Mouse (Mus musculus): ENCODE data around the gene Mettl26.

Gene Mettl26

GRCm38 (mm10) chr17:25837533-25837932 is 37.3 kb upstream of the Mettl26 start:
- DNase-seq (ENCODE audit: low read depth): peak; percentile 32

GRCm38 (mm10) chr17:25838904-25839303 is 36.0 kb upstream of the Mettl26 start:
- DNase-seq (ENCODE audit: low read depth): no peak

GRCm38 (mm10) chr17:25839455-25840235 is 35.2 kb upstream of the Mettl26 start:
- no peak for DNase-seq (ENCODE audit: low read depth)

GRCm38 (mm10) chr17:25840519-25840918 is 34.4 kb upstream of the Mettl26 start:
- no peak for DNase-seq (ENCODE audit: low read depth)

- peak; percentile 14 for DNase-seq (ENCODE audit: low read depth)
These were observed 33.6 kb upstream of the Mettl26 start, which contains the start of gene Gm20683 for GRCm38 (mm10) chr17:25841117-25841880. Gene Gm20683 (minus strand): TSS chr17:25841763.

GRCm38 (mm10) chr17:25842509-25842908 is 32.4 kb upstream of the Mettl26 start:
- DNase-seq (ENCODE audit: low read depth): peak; percentile 15

- no peak for DNase-seq (ENCODE audit: low read depth)
These were observed 31.8 kb upstream of the Mettl26 start for GRCm38 (mm10) chr17:25843122-25843521.

GRCm38 (mm10) chr17:25843636-25844395 is 31.1 kb upstream of the Mettl26 start:
- DNase-seq (ENCODE audit: low read depth): no peak

- DNase-seq (ENCODE audit: low read depth): peak; percentile 95
These were observed 30.4 kb upstream of the Mettl26 start, which contains the start of gene Rhot2 for GRCm38 (mm10) chr17:25844396-25844901. Gene Rhot2 (minus strand): TSS chr17:25844851.

- DNase-seq (ENCODE audit: low read depth): no peak
These were observed 14.6 kb upstream of the Mettl26 start for GRCm38 (mm10) chr17:25860229-25860628.

- DNase-seq (ENCODE audit: low read depth): peak; percentile 94
These were observed 13.8 kb upstream of the Mettl26 start, which contains the start of gene Wdr90 for GRCm38 (mm10) chr17:25860832-25861703. Gene Wdr90 (minus strand): TSS chr17:25861501.

GRCm38 (mm10) chr17:25861704-25862612 is 12.9 kb upstream of the Mettl26 start:
- DNase-seq (ENCODE audit: low read depth): no peak

- no peak for DNase-seq (ENCODE audit: low read depth)
These were observed 11.2 kb upstream of the Mettl26 start for GRCm38 (mm10) chr17:25863681-25864080.

- no peak for DNase-seq (ENCODE audit: low read depth)
These were observed 10.6 kb upstream of the Mettl26 start for GRCm38 (mm10) chr17:25864311-25864710.

GRCm38 (mm10) chr17:25865288-25865687 is 9.6 kb upstream of the Mettl26 start:
- DNase-seq (ENCODE audit: low read depth): no peak

- DNase-seq (ENCODE audit: low read depth): no peak
These were observed 8.7 kb upstream of the Mettl26 start for GRCm38 (mm10) chr17:25866172-25866571.

GRCm38 (mm10) chr17:25867509-25867835 is 7.4 kb upstream of the Mettl26 start:
- DNase-seq (ENCODE audit: low read depth): peak; percentile 62

GRCm38 (mm10) chr17:25867836-25868600 is 6.9 kb upstream of the Mettl26 start:
- peak; percentile 36 for DNase-seq (ENCODE audit: low read depth)

- peak; percentile 73 for DNase-seq (ENCODE audit: low read depth)
These were observed 6.2 kb upstream of the Mettl26 start, which contains the start of gene Mcrip2 for GRCm38 (mm10) chr17:25868601-25869191. Gene Mcrip2 (minus strand): TSS chr17:25868764.

All from naive thymus-derived CD4-positive, alpha-beta T cell, adult 2 months (primary cell).